Mouse (Mus musculus): Measurements from ENCODE around the gene Zfp788.
"Not testable (repeated sequence)": the region's sequence is repeated elsewhere in the genome, so short reads cannot be mapped to it uniquely, and the experiment has no call there.

The Zfp788 gene

DNA sequence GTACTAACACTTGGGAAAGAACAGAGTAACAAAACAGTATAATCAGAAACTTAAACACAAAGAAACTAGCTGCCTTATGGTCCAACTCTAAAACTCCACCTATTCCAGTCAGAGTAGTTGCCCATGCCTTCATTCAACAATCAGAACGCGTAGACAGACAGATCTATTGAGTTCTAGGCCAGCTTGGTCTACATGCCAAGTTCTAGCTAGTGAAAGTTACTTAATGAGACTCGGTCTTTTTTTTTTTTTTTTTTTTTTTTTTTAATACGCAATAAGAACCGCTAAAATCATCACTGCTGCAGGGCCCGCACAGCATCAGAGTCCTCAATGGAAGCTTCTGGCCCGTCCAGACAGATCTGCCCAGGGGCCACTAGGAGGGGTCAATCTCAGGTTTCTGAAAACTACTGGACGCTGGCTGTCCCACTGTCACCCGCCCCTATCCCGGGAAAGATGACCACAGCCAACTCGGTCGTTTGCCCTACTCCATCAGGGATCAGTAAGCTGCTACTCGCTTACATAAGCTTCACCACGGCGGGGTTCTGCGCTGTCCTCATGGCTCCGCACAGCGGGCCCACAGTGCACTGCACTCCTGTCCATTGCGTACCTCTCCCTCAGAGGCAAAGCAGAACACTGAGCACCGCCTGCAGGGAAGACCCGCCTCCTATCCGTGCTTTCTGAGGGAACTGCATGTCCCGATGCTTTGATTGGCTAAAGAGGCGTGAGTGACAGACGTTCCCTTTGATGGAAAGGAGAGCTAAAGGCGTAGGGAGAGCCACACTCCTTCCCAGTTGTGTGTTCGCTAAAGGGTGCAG is at the start of gene Zfp788:
TSS of gene Zfp788 (plus strand) at position 795 of the 812 bp plus-strand sequence.
- DNase-seq (ENCODE audit: low spot score in 2 of 2): peak; percentile 97 to 98

DNA sequence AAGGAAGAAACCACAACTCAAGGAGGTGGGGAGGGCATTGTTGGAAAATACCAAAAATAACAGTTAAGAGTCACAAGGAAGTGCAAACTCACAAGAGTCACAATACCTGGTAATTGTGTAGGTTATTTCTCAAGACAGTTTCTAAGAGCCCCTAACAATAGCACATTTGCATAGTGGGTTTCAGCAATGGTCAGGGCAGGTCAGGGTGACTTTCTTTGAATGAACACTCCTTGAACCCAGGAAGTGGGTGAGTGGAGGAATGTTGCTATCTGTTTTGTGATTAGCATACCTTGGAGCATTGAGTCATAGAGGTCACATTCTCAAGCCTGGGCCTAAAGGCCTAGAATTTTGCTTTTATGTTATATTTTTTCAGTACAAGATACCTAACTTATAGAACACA is 45.2 kb upstream of the Zfp788 start:
- DNase-seq (ENCODE audit: low spot score in 2 of 2): not testable (repeated sequence)

DNA sequence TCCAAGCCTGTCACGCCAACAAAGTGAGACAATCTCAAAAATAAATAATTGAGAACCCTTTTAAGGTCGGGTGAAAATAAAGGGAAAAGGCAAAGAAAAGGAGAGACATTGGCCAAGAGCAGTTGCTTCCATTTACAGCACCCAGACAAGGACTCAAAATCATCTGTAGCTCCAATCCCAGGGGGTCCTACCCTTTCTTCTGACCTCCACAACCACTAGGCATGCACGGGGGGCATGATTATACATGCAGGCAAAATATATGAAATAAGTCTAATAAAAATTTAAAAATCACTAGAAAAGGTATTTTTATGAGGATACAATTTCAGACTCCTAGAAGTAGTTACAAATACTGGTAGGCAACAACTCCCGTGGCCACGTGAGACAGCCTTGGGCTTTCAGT is 34.4 kb upstream of the Zfp788 start:
- no peak for DNase-seq (ENCODE audit: low spot score in 2 of 2)

DNA sequence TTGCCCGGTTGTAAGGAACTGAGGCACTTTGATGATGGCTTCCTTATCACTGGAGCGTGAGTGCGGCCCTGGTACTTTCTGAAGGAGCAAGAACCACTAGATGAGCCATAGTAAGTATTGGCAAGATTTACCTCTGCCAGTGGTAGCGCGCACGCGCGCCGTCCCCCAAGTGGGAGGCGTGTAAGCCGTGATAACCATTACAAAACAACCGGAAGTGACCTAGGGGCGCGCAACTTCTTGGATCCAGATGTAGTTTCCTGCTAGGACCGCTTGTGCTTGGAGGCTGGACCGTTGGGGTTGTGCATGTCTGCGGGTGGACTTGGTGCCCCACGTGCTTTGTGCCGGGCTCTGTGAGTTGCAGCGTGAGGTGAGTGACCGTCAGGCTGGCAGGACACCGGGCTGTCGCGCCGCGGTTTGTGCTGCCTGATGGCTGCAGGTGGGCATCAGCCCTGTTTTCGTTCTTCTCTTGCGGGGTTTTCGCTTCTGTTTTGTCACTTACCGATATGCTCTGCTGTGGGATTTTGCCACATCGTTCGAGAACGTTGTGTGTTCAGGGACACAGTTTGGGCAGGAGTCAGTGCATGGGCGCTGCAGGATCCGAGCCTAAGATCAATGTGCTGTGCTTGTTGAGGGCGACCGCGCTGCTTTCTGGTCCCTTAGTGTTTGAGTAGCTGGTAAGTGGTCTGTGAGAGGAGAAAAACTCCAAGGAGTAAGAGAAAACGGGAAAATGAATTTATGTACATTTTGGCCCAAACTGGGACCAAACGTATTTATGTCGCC is 33.8 kb upstream of the Zfp788 start, which contains the start of gene 2610021A01Rik:
TSS of gene 2610021A01Rik (plus strand) at position 197 of the 780 bp plus-strand sequence.
- peak; percentile 92 for DNase-seq (ENCODE audit: low spot score in 2 of 2)

DNA sequence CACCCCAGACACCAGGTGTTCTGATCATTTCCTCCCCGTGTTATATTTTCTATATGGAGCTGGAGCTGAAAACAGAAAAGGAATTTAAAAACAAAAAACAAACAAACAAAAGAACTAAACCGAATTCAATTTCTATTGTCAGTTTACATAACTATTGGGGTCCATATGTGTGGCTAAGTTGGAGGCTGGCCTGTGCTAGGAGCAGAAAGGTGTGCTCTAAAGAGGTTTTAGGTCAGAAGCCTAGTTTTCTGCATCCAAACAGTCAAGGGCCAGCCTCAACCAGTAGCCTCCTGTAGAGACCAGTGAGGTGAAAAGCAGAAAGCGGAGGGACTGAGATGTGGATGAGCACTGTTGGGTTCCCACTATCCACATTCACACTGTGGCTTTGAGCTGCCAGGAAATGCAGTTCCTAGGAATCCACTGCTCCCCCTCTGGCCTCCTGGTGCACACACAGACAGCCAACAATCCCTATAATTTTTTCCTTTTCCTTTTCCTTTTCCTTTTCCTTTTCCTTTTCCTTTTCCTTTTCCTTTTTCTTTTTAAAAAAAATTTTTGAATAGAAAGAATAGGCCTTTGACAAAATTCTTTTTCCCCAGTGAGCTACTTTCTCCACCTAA is 33.0 kb upstream of the Zfp788 start:
- DNase-seq (ENCODE audit: low spot score in 2 of 2): no peak

DNA sequence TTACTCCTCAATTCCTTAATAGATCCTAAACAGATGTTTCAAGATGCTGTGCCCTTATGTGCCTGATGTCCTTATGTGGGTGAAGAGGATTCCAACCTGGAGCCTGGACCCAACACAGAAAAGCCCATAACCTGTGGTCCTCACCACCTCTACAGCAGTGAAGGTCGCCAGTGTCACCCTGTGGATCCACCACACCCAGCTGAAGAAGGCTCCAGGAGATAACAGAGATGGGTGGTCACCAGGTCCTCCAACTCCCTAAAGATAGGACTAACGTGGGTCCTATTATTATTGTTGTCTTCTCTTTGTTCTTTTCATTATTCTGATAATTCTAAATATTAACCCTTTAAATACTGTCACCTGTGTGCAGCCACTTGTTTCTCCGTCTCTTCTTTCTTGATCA is 21.3 kb upstream of the Zfp788 start:
- no peak for DNase-seq (ENCODE audit: low spot score in 2 of 2)

DNA sequence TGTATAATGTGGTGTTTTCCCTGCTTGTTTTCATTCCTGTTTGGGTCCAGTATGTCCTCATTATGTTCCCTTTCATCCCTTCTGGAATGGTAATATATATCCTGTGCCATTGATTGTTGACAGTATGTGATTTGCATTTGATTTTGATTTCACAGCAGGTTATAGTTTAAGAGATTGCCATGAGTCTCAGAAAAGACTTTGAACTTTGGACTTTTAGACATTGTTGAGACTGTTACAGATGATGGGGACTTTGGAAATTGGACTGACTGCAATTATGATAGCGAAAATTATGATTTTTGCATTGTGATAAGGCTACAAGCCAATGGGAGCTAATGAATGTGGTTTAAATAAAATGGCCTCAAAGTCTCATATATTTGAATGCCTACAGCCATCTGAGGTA is 16.8 kb upstream of the Zfp788 start:
- not testable (repeated sequence) for DNase-seq (ENCODE audit: low spot score in 2 of 2)

DNA sequence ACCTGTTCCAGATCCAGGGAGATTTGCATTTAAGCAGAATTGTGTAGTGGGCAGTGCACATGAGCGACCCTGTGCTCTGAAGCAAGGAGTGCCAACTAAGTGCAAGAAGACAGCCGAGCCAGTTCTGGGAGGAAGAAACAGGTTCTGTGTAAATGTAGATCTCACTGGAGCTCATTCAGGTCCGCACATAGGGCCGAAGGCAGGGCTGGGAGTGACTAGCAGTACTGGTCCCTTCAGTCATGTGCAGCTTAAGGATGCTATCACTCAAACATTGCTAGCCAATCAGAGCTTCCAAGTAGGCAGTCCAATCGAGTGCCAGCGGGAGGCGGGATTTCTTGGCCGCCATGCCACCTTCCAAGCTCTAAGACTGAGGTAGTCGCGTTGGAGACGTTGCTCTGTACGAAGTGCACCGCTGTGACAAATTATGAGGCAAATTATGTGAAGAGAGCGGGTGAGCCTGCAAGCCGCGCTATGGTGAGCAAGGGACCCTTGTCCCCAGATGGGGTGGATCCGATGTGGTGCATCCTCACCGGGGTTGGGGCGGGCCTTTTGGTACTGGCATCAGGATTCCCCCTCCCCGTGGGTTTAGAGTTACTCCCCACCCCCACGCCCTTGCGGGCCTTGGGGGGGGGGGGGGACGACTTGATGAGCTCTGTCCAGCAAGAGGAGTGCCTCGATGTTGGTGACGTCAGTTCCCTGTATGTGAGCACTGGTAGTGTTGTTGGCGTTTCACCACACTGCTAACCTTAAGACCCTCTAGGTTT is 400 bp downstream of the Zfp788 start:
- peak; percentile 94 to 95 for DNase-seq (ENCODE audit: low spot score in 2 of 2)

DNA sequence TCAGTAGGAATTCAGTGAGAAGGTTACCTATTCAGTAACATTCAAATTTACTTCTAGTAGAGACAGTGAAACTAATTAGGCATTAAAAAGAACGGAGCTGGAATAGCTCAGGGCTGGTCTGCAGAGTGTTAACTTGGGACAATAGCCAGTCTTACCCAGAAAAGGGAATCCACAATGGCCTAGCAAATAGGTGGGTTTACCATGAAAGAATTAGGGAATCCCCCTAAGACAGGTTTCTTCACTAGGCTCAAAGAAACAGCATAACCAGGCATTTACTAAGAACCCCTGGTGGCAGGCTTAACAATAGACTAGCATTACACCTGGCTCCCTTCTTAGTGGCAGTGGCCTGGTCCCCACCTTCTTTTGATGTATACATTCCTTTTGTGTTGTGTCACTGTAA is 41.3 kb downstream of the Zfp788 start:
- DNase-seq (ENCODE audit: low spot score in 2 of 2): not testable (repeated sequence)

Data from heart, adult 9 months (tissue).